ENCODE assay signal across 8 mouse cellular contexts in the genomic region with DNA sequence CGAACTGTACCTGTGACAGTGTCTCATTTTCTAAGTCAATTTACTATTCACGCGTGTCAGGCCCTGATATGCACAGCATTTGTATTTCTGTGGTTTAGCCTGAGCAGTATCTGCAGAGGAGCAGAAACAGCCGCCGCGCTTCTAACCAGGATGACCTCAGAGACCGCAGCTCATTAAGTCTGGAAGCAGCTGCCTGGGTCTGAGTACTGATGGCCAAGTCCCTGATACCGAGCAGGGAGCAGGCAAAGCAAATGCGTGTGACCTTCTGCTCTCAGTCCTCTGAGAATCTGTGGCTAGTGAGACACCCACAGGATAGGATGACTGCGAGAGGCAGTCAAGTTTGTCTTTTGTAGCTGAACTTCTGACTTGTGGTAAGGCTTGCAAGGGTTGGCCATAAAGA.
DNase-seq lines count a peak whose midpoint lies in the region; ATAC-seq and TF ChIP-seq lines count a peak whose summit lies in the region.

No protein-coding gene starts in this region.

- H3K27ac ChIP-seq in lung, embryonic 16.5 days (ENCODE audit: low read length): peak overlapping the region; percentile 62
- peak overlapping the region; percentile 46; the same call in 1 of the 2 replicates for H3K27ac ChIP-seq in embryonic fibroblast, embryonic 13.5 days (ENCODE audit: insufficient read depth, low read length)
- H3K27ac ChIP-seq in midbrain, embryonic 16.5 days (ENCODE audit: low read length): no peak overlapping the region

- H3K27me3 ChIP-seq in lung, embryonic 16.5 days (ENCODE audit: control insufficient read depth, insufficient read depth, low read depth, low read length): no peaks in the 10 kb centered on the region
- no peaks in the 10 kb centered on the region for H3K27me3 ChIP-seq in midbrain, embryonic 16.5 days (ENCODE audit: control insufficient read depth, insufficient read depth, low read depth, low read length)

- TF ChIP-seq POLR2A in embryonic fibroblast, embryonic 13.5 days (IDR thresholded peaks at IDR 0.05; ENCODE audit: low read depth, low read length): no peak

- peak; percentile 74 for ATAC-seq in lung, embryonic 16.5 days (ENCODE audit: low read depth)
- ATAC-seq in midbrain, embryonic 16.5 days: peak; percentile 46; the same call in 1 of the 2 replicates

- H3K4me2 ChIP-seq in lung, embryonic 16.5 days (ENCODE audit: low read depth, low read length): no peak overlapping the region
- no peak overlapping the region for H3K4me2 ChIP-seq in midbrain, embryonic 16.5 days (ENCODE audit: low read length)

- TF ChIP-seq CTCF in embryonic fibroblast, embryonic 13.5 days (IDR thresholded peaks at IDR 0.05; ENCODE audit: borderline replicate concordance, insufficient read depth, low read length): no peak

- H3K4me1 ChIP-seq in lung, embryonic 16.5 days (replicated peaks; ENCODE audit: control insufficient read depth, insufficient read depth, low read length): peaks cover 14% of the 10 kb centered on the region
- H3K4me1 ChIP-seq in embryonic fibroblast, embryonic 13.5 days (ENCODE audit: control insufficient read depth, insufficient read depth, low read length): peaks cover 6% of the 10 kb centered on the region; the same call in 1 of the 2 replicates
- H3K4me1 ChIP-seq in midbrain, embryonic 16.5 days (ENCODE audit: control insufficient read depth, insufficient read depth, low read length): peaks cover 4% of the 10 kb centered on the region; the same call in 1 of the 2 replicates

- DNase-seq in lung, postnatal 14 days: no peak
- DNase-seq in kidney, postnatal 14 days: peak; percentile 60
- no peak for DNase-seq in left cerebral cortex, postnatal 10 days (ENCODE audit: extremely low spot score in 1 of 2, low spot score in 2 of 2)
- DNase-seq in embryo, embryonic 9.5 days (ENCODE audit: extremely low spot score): no peak
- no peak for DNase-seq in layer of hippocampus, adult 8-10 months (ENCODE audit: low spot score in 2 of 2)

- no peak overlapping the region for H3K4me3 ChIP-seq in lung, embryonic 16.5 days (ENCODE audit: low read length)
- no peak overlapping the region for H3K4me3 ChIP-seq in embryonic fibroblast, embryonic 13.5 days (ENCODE audit: insufficient read depth, low read length)
- H3K4me3 ChIP-seq in midbrain, embryonic 16.5 days (ENCODE audit: low read depth, low read length): no peak overlapping the region

- peaks cover 6% of the 10 kb centered on the region for H3K36me3 ChIP-seq in lung, embryonic 16.5 days (ENCODE audit: control insufficient read depth, insufficient read depth, low read length)
- H3K36me3 ChIP-seq in midbrain, embryonic 16.5 days (ENCODE audit: control insufficient read depth, insufficient read depth, low read length): no peaks in the 10 kb centered on the region

- no peak overlapping the region for H3K9ac ChIP-seq in lung, embryonic 16.5 days (ENCODE audit: low read length)
- H3K9ac ChIP-seq in midbrain, embryonic 16.5 days (ENCODE audit: low read depth, low read length): no peak overlapping the region

- no peaks in the 10 kb centered on the region for H3K9me3 ChIP-seq in lung, embryonic 16.5 days (ENCODE audit: control insufficient read depth, low read length)
- H3K9me3 ChIP-seq in midbrain, embryonic 16.5 days (replicated peaks; ENCODE audit: control insufficient read depth, low read length, poor library complexity, severe bottlenecking): no peaks in the 10 kb centered on the region

- intact Hi-C loops in left cerebral cortex, postnatal 10 days (cut with DNase I): no loop called here

- WGBS in lung, embryonic 16.5 days: 51% methylated on average over 10 of the region's 10 CpGs
- WGBS in midbrain, embryonic 16.5 days: 67% methylated on average over 10 of the region's 10 CpGs
